Mouse (Mus musculus) gonadal fat pad, adult 2 months (tissue): Measurements from ENCODE around the gene Smco3. TPM values are rescaled to one million over a fixed set of nuclear protein-coding genes. Genes with fewer than 3 reads are reported as not detected.
"Not testable (repeated sequence)": the region's sequence is repeated elsewhere in the genome, so short reads cannot be mapped to it uniquely, and the experiment has no call there.

Source experiments
- DNase-seq: peaks from one replicate; pipeline ENCODE4 v3.0.0-alpha.2; 2012; ENCODE audit warnings: low read depth
- polyA plus RNA-seq: library from polyadenylated mRNA; depleted of rRNA; stranded (reverse); fragments of >200 nt; gene quantifications from 2 replicates; pipeline ENCODE4 v1.2.3, GENCODE M21; 2012; rRNA removed

The Smco3 gene
- 0.08 and 0.12 TPM in 2 replicates for polyA plus RNA-seq

DNA sequence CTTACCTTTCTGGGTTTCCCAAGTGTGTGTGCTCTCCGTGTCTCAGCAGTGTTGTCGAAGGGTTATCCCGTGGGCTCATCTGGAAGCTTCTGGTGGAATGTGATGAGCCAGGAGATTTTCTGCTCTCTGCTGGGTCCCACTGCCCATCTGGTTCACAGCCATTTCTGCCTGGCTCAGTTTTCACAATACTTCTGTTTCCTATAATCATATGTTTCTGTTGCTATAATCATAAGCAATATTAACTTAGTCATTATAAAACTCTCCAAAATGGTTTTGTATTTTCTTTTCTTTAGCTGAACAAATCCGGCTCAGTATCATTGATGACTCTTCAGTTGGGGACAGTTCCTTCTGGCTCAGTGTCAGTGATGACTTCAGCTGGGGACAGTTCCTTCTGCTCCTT is at the start of gene Smco3:
TSS of gene Smco3 (minus strand) at position 101 of the 400 bp plus-strand sequence.
- DNase-seq = no peak

DNA sequence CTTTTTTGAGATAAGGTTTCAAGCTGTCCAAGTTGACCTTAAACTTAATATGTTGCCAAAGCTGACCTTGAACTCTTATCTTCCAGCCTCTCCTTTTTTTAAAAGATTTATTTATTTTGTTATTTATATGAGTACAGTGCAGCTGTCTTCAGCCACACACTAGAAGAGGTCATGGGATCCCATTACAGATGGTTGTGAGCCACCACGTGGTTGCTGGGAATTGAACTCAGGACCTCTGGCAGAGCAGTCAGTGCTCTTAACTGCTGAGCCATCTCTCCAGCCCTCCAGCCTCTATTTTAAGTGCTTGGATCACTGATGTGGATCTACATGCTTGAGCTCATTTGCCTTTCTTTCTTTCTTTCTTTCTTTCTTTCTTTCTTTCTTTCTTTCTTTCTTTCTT is 49.5 kb upstream of the Smco3 start:
- DNase-seq = not testable (repeated sequence)

DNA sequence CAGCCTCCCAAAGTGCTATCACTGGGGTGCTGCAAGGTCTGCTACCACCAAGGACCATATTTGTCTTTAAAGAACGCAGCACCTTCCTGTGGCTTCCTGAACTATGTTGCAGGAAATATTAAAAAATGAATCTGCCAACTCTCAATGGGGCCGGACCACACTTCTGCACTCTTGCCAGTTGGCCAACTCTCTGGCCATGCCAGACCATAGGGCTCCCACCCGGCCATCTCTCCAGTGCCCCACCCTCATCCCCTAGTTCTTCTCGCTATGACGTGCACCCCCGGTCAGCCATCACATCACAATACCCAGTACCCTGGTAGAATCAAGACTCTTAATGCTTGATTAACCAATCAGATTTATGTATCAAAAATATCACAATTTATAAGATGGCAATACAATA is 48.7 kb upstream of the Smco3 start:
- no peak for DNase-seq

DNA sequence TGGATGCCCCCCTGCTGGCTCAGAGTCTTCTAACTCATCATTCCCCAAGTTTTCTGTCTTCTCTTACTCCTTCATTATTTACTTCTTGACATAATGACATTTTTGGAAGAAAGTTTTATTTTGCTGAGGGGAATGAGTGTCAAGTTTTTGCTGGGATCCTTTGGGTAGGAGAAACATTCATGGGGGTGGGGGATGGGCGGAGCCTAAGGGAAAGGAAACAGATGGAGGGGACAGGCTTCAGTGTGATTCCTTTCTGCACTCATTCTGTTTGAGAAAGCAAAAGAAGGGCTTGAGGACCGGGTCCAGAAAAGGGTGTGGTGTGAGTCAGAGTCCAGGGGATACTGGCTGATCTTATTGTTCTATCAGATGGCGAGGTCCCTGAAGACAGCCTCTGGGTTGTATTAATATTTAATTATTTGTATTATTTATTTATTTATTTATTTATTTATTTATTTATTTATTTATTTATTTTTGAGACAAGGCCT is 48.2 kb upstream of the Smco3 start:
- no peak for DNase-seq

DNA sequence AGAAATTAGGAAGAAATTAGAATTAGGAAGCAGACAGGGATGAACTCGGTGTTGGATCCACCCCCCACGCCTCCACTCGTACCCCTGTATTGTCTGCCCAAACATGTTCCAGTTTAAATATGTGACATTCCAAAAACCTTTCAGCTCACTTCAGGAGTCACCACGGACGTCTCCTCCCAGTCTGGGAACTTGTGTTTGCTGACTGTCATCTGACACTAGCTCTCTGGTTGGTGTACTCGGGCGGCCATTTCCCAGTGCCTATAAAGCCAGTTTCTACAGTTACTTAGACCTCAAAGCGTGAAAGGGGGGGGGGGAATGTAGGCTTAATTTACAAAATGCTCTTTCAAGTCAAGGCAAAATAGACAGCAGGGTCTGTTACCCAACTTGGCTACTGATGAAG is 46.4 kb upstream of the Smco3 start:
- DNase-seq = no peak

DNA sequence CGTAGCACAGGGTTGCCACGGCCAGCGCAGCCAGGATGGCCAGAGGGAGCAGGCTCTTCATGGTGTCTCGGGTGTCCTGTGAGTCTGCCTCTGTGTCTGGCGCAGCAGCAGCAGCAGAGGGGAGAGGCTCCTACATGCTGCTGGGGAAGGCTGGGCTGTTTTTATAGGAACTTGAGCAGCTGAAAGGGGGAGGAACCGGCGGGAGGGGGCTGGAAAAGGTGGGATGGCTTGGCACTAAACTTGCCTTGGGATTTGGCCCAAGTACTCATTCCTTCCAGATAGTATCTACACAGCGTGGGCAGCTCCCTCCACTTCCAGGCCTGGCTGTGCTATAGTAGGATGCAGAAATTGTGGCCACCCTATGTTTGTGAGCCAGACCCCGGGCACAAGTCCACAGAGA is 40.4 kb upstream of the Smco3 start, which contains the start of gene Mgp:
TSS of gene Mgp (minus strand) at position 154 of the 400 bp plus-strand sequence.
- no peak for DNase-seq

DNA sequence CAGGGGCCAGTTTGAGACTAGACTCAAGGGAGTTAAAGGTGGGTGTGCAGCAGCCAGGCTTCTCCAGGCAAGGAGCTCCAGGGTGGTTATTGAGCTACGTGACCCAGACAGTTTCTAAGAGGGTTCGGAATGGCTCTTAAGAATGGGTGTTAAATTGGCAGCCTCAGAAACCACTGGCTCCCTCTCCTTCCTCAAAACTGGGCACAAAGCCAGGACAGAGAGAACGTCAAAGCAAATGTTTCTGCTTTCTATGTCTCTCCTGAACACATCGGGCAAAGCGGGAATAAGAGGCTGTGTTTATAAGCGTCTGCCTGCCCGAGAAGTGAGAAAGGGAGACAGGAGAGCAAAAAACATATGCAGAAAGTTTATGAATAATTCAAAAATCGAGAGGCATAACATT is 39.3 kb upstream of the Smco3 start:
- DNase-seq = no peak

DNA sequence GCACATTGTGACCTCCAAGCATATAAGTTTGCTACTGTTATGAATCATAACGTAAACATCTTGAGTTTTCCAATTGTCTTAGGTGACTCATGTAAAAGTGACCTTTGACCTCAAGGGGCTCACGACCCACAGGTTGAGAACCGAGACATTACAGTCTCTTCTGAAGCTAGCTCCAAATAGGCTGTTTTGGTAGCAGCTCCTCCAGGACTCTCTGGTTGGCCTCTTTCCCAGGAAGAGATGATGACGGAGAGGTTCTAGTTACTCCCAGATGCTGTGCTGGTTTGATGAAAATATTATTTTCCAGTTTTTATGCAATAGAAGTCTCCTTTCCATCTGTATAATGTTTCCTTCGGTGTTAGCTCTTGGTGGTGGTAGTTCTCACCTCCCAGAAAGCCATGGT is 33.7 kb upstream of the Smco3 start:
- DNase-seq = no peak

DNA sequence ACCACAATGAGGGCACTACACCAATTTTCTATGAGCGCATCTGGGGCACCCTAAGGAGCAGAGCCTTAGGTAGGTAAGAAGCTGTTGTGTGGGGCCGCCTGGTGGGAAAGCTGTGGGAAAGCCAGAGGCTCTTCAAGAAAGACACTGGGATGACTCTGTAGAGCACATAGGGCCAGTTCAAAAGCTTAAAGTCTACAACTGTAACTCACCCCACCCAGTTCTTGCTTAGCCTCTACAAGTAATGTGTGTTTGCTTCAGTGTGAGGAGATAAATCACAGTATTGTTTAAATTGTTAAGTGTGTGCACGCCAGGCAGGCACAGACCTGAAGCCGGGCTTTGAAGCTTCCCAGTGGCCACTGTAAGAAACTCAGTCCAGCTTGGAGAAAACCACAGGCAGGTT is 30.9 kb upstream of the Smco3 start:
- DNase-seq = no peak

DNA sequence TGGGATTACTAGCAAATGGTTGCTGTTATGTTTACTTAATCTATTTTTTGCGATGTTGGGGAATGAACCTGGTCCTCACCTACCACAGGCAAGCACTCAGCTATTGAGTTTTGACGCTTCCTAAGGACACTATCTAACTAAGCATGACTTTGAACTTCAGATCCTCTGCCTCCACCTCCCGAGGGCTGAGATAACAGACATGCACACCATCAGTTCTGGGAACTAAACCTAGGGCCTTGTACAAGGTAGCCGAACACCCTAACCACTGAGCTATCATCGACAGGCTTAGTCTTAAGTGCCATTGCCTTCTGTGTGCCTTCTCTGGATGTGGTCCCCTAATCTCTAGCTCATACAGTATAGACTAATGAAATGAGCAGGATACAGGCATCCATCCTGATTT is 30.1 kb upstream of the Smco3 start:
- no peak for DNase-seq

DNA sequence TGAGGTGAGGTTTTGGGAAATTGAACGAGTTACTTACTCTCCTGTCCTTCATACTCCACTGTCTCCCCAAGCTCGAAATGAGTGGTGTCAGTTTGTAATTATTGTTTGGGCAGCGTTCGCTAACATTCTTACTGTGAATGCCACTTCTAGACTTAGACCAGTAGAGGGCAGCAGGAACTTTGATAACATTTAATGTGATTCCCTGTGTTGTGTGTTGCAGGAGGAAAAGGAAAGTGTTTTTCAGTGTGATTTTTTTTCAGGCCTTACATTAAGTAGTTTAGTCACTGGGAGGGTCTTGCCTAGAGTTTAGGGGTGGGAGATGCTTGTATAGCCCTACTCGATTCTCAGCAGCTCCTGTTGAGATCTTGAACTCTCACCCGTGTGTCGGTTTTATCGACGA is 25.8 kb upstream of the Smco3 start:
- DNase-seq = no peak

DNA sequence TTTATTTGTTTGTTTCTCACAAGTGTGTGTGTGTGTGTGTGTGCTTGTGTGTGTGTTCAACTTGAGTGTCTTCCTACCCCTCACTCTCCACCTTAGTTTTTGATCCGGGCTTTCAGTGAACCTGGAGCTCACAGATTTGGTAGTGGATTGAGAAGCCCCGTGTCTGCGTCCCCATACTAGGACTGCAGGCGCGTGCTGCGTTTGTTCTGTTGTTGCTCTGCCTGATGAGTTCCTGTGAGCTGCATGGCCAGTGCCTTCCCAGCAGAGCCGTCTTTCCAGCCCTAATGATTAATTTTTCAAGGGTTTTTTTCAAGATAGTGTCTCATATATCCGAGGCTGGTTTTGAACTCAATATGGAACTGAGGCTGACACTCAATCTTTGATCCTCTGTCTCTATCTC is 23.2 kb upstream of the Smco3 start:
- no peak for DNase-seq

DNA sequence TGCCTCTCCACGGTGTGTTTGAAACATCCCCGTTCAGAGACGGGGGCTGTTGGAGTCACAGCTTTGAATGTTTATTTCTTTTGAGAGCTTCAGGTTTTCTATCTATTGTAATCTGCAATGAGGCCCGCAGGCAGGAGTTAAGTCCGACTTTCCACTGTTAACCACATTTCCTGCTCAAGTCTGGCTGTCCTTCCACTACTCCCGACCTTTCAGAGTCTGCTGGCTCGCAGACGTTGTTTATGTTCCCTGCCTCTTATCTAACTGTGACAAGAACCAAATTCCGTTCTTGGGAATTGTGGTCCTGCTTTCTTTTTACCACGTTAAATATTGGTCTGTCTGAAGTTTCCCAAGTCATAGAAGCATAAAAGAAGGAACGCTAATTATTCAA is 22.6 kb upstream of the Smco3 start:
- no peak for DNase-seq

DNA sequence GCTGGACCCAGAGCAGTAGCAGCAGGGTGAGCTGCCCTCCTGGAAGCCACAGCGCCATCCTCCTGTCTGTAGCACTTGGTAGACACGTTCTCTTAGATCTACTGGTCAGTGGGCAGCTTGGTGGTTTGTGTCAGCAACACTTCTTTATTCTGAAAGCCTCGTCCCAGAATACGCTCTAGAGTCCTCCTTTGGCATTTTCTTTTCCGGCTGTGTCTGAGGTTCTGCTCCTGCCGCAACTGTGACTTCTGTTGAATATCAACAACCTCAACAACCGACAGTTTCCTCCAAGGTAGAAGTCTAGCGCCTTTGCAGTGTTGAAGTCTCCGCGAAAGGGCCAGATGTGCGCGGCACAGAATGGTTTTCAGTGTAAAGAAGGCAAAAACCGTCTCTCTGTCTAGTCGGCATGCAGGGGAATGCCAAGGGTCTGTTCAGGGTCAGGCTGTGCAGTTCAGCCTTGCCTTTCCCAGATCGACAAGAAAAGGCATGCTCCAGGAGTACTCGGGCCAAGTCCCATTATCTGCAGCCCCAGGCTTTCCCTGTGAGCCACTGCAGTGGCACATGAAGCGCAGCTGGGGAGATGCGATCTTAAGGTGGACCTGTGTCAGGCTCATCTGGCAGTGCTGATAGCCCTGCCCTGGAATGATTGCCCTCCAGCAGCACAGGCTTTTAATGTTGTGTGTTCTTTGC is 22.1 kb upstream of the Smco3 start, which contains the start of gene Art4:
TSS of gene Art4 (minus strand) at position 548 of the 687 bp plus-strand sequence.
- no peak for DNase-seq

DNA sequence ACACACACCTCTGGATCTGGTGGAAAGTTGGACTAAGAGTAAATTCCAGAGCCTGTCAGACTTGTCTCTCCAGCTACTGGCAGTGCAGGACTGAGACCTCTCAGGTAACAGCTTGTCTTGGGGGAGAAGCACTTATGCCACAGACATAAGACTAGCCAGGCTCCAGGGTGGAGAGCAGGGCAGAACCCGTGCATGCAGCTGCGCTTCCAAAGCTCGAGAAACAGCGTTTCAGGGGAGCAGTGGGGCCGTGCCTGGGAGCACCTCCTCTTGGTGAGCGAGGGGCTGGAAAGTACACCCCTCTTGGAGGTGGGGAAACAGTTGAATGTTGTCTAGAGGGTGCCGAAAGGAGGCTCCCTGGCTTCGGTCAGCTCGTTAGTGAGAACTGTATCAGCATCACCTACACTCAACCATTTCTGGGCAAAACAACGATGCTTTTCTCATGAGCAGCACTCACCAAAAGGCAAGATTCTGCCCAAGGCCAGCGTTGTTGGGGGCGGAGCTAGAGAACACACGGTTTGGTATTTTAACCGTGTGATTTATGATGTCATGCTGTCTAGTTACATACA is 20.9 kb upstream of the Smco3 start:
- DNase-seq = peak; percentile 70

DNA sequence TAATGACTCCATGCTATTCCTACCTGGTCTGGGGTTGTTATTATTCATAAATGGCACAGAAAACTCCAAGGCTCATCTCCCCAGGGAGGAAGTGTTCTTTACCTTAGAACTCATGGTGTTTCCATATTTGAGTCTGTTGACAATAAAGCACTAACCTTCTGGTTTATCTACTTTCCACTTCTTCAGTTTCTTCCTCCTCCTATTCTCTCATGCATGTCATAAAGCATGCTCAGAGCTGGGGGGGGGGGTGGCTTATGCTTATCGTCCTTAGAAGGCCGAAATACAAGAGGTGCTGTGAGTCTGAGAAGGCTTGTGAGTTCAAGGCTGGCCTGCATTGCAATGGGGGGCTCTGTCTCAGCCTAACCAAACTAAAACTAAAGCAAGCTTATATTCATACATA is 19.9 kb upstream of the Smco3 start:
- no peak for DNase-seq

DNA sequence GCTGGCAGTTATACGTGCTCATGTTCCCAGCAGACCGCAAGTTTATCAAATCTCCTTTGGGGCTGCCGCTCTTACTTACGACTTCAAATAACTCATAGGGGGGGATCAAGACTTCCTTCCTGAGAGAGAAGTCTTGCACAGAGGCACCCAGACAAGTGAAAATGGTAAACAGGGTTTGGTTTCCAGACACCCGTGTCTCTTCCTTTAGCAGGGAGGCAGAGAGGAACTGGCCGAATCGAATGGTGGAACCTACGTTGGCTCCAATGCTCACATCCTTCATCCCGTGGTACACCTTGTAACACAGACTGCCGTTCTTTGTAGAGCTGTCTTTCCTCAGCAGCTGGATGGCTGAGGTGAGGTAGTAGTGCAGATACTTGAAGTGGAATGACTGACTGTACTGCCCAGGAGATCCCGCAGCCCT is 19.1 kb upstream of the Smco3 start:
- no peak for DNase-seq

DNA sequence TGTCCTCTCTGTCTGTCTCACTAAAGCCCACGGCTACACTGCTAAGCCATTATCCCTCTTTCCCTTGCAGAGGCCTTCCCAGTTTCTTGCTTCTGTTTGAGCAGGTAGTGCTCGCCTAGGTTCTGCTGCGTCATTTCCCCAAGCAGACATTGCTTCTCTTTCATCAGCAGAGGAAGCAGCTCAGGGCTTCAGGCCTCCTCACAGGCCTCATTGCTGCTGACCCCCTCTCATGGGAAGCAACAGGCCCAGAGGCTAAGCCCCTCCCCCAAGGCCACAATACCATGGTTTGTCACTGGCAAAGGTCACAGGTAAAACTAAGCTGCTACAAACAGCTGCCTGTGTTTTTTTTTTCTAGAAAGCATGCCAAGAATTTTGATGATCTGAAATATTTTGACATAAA is 17.5 kb upstream of the Smco3 start:
- no peak for DNase-seq

DNA sequence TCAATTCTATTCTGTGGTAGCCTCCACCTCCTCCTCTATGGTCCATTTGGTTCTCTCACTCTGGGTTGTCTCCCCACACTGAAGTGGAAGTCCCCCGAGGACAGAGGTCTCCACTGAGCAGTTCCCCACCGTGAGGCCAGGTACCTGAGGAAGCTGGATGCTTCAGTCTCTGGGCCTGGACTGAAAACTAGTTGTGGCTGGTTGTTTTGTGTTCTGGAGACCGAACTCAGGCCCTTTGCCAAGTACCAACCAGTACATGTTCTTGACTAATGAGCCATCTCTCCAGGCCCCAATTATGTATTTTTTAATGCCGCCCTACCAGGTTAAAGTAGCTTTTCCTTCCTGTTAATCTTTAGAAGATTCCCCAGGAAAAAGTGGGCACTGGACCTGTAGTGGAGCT is 17.1 kb upstream of the Smco3 start:
- no peak for DNase-seq

DNA sequence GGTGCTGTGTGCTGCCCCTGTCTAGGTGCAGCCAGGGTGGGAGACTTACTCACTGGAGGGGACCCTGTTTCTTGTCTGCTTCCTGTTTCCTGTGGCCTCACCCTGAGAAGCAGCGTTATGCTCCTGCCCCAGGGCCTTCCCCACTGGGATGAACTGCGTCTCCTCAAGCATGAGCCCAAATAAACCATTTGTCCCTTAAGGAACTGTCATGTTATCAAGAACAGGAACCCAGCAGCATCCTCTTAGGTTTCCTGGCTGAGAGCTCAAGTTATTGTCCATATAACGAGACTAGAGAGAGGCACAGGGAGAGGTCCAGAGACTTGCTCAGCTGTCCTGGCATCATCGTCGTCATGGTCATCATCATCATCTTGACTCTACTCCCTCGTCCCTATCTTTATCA is 15.0 kb upstream of the Smco3 start:
- DNase-seq = no peak

DNA sequence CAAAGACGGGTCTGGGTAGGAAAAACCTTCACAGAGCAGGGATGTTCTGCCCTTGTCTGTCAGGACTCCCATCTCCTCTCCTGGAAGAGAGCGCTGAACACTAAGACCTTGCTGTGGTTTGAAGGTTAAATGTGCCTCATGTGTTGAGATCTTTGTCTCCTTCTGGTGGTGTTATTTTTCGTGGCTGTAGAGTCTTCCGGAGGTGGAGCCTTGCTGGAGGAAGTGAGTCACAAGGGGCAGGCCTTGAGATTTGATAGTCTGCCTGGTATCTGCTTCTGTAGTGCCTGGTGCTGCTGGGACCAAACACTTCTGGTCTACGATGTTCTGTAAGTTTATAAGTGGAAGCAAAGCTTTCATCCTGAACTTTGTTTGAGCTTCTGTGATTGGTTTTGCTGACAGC is 13.7 kb upstream of the Smco3 start:
- no peak for DNase-seq

DNA sequence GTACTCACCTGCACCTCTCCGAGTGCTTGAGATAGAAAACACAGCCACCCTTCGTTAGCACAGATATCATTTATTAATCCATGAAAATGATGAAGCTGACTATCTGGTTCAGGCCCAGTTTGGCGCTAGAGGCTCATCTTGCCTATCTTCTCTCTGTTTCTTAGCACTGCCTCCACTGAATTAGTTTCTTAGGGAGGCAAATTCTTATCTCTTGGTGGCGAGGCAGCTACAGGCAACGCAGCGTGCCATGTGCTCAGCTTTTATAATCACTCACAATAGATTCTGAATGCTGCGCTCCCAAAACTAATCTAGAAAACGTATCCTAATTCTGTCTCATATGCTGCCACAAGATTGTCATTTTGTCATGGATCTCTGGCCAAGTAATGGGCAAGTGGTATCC is 13.1 kb upstream of the Smco3 start:
- no peak for DNase-seq

DNA sequence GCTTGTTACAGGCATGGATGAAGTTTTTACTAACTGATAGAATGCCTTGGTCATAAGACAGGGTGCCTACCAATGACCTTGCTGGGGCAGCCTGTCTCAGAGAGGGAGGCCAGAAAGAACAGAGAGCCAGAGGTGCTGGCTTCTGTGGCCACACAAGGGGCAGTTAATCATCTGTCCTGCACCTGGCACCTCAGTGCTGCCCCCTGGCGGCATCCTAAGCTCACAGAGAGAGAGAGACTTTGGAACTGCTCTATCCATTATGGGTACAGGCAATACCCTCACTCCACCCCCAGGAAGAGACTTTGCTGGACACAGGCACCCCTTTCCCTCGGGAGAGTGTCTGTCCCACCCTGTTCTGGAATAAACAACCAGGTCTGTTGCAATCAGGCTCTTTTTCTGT is 12.5 kb upstream of the Smco3 start:
- no peak for DNase-seq

DNA sequence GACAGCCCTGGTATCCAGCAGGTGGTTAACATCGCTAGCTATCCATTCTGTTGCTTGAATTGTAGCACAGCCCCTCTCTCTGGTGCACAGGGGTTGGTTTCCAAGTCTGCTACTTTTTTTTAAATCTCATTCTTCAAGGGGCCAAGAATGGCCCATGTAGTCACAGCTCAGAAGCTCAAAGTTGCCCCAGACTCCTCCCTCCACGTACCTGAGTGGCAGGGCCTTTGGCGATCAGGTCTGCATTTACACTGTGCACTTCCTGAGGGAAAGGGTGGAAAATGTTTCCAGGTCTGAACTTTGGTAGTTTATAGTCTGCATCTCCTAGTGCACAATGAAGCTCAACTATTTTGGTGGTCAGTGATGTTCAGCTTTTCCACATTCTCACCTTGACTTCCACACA is 12.0 kb upstream of the Smco3 start:
- DNase-seq = no peak
